Mouse (Mus musculus): ENCODE measurements around the gene Plcxd2. TPM values are rescaled to one million over a fixed set of nuclear protein-coding genes. Genes with fewer than 3 reads are reported as not detected.
A peak's percentile ranks its signal among the peaks of the same experiment; 100 is the strongest.

The Plcxd2 gene
- total RNA-seq, 2 experiments from 2014 or later = 91.7 to 112 TPM

DNA sequence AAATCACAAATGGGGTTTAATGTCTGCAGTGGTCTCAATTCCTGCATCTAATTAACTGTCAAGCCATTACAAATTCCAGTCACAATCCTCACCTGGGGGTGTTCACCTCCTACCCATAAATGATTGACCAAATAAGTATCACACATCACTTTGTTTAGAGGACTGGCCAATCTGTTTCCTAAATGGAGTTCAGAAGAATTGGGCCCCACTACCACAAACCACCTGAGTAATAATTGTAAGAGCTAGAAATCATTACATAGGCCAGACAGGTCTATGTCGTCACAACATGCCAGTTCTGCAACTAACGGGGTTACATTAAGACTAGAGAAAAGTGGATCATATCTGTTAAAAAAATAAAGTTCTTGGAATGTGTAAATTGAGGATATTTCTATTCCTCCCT lies 58.0 kb downstream of the Plcxd2 start:
- no peak for DNase-seq (ENCODE audit: low spot score in 2 of 2)
- intact Hi-C loops (cut with DNase I) = no loop called here

GRCm38 (mm10) chr16:45946335-45946734 lies 63.7 kb downstream of the Plcxd2 start:
- DNase-seq (ENCODE audit: low spot score in 2 of 2) = no peak
- intact Hi-C loops (cut with DNase I) = loop anchor here (10.0 kb wide), 1 partner anchor 1062 kb away; no protein-coding TSS in a partner anchor

DNA sequence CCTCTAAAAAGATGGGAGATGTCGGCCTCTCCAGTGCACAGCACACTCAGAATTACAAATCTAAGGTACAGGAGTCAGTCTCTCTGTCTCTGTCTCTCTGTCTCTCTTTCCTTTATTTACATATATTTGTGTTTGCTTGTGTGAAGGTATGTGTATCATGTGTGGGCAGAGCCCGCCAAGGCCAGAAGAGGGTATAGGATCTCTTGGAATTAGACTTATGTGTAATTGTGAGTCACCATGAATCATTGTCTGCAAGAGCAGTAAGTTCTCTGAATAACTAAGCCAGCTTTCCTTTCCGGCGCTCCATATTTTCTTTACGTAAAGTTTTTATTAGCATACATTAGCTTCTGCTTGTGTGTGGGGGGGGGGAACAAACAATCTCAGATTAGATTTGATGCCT lies 64.4 kb downstream of the Plcxd2 start:
- intact Hi-C loops (cut with DNase I) = loop anchor here (10.0 kb wide), 1 partner anchor 1061 kb away; no protein-coding TSS in a partner anchor
- no peak for DNase-seq (ENCODE audit: low spot score in 2 of 2)

DNA sequence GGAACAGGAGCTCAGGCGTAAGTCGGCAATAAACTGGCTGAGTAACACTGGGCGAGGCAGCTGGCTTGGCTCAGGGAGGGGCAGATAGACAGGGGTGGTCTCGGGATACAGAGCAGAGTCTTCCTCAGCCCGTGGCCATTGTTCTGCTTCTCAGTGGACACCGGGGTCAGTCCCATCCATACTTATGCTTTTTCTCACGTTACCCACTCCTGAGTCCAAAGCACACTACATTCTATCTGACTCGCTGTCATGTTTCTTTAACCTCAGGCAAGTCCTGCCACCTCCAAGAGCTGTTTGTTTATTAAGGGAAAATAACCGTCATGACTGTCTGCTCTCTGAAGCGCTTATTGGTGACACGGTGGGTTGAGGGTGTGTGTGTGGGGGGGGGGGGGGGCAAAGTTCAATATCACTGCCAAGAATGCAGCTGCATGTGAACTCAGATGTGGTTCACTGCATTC lies 64.8 kb downstream of the Plcxd2 start:
- intact Hi-C loops (cut with DNase I) = loop anchor here (10.0 kb wide), 1 partner anchor 1060 kb away; no protein-coding TSS in a partner anchor
- no peak for DNase-seq (ENCODE audit: low spot score in 2 of 2)

DNA sequence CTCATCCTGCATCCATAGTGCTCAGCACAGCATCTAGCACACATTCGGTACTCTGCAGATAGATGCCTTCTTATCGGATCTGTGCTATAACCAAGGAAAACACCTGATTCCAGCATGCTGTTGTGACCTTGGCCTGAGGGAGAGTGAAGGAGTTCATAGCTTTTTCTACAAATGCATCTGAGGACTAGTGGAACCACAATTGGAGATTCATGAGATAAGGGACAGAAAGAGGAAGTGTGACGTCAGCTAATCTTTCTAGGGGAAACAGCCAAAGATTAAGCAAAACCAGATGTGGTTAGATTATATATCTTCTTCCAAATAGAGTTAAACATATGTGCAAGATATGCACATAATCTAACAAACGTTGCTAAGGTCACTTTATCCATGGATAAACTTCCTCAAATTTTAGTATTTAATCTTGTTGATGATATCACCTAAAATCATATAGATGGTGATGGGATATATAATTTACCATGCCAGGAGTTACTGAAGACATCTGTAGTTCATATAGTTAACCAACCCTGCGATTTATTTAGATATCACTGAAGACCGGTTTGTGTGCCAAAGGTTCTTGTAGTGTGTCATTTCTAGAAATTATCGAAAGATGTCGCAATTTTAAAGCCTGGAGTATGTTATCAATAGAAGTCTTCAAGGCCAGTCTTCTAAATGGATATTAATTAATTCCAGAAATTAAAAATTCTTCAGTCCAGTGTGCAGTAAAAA lies 67.7 kb downstream of the Plcxd2 start:
- DNase-seq (ENCODE audit: low spot score in 2 of 2) = no peak
- intact Hi-C loops (cut with DNase I) = loop anchor here (10.0 kb wide), 1 partner anchor 1058 kb away; no protein-coding TSS in a partner anchor

- no peak for DNase-seq (ENCODE audit: low spot score in 2 of 2)
- intact Hi-C loops (cut with DNase I) = loop anchor here (10.0 kb wide), 1 partner anchor 1056 kb away; no protein-coding TSS in a partner anchor
These were observed 69.3 kb downstream of the Plcxd2 start for GRCm38 (mm10) chr16:45940701-45941100.

- intact Hi-C loops (cut with DNase I) = no loop called here
- no peak for DNase-seq (ENCODE audit: low spot score in 2 of 2)
These were observed 70.6 kb downstream of the Plcxd2 start for GRCm38 (mm10) chr16:45939436-45939835.

GRCm38 (mm10) chr16:45937381-45937780 lies 72.6 kb downstream of the Plcxd2 start:
- DNase-seq (ENCODE audit: low spot score in 2 of 2) = no peak
- intact Hi-C loops (cut with DNase I) = no loop called here

DNA sequence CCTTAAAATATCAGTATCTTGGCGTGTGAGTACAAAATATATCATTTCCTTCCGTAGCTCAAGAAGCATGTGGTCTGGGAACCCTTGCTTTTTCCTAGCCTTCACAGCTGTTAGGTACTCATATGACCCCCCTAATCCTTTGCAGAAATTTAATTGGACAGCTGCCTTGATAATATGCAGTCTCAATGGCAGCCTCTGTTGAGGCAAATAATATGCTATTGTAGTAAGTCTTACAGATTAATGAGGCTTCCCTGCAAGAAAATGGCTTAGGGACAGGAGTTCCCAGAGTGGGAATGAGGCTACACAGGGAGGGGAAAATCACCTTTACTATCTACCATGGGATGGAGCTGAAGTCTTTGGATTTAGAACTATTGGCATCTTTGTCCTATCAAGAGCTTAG lies 73.5 kb downstream of the Plcxd2 start:
- intact Hi-C loops (cut with DNase I) = no loop called here
- no peak for DNase-seq (ENCODE audit: low spot score in 2 of 2)

- intact Hi-C loops (cut with DNase I) = no loop called here
- no peak for DNase-seq (ENCODE audit: low spot score in 2 of 2)
These were observed 74.0 kb downstream of the Plcxd2 start for GRCm38 (mm10) chr16:45935956-45936483.

DNA sequence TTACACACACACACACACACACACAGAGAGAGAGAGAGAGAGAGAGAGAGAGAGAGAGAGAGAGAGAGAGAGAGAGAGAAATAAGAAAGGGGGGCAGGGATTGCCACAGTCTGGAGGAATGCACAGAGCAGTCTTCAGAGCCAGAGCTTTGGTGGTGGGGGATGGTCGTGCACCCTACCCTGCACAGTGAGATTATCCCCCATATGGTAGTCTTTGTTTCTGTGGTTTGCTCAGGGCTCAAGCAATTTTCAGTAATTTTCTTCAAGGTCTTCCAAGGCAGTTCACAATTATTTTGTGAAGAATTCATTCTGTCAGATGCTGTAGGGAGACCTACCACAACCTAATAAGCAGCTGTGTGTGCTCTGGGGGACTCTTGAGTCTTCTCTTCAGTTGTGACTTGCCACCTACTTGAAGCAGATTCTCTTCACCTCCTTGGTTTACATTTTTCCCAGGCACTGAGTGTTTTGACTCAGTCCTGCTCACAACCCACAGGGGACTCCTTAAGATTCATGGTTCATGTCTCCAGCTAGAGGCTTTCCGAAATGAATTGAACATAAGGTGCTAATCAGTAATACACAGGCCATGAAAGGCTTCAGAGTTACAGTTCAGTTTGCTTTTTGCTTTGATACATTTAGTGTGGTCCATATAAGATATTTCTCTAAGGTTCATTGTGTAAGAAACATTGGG lies 75.2 kb downstream of the Plcxd2 start:
- no peak for DNase-seq (ENCODE audit: low spot score in 2 of 2)
- intact Hi-C loops (cut with DNase I) = no loop called here

- intact Hi-C loops (cut with DNase I) = no loop called here
- DNase-seq (ENCODE audit: low spot score in 2 of 2) = no peak
These were observed 79.7 kb downstream of the Plcxd2 start for GRCm38 (mm10) chr16:45930308-45930707.

- intact Hi-C loops (cut with DNase I) = no loop called here
These were observed 81.9 kb downstream of the Plcxd2 start for GRCm38 (mm10) chr16:45928090-45928489.

DNA sequence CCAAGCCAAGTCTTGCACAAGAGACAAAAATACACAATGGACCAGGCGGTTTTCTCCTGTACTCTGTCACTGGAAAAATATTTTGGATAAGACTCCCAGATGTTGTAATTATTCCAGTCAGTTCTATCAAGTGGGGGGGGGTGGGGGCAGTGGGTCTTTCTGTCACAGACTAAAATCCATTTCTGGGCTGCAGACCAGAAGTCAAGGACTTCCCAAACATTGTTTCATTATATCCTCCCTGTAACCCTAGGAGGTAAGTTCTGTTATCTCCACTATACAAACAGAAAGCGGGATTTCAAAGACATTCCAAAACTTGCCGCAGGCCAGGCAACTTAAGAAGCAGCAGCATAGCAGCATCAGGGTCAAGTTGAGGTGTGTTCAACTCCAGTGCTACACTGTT lies 82.4 kb downstream of the Plcxd2 start:
- no peak for DNase-seq (ENCODE audit: low spot score in 2 of 2)
- intact Hi-C loops (cut with DNase I) = no loop called here

More at GRCm38 (mm10) chr16:45928090-45928489, 81.9 kb downstream of the Plcxd2 start:
- no peak for DNase-seq (ENCODE audit: low spot score in 2 of 2)

DNA sequence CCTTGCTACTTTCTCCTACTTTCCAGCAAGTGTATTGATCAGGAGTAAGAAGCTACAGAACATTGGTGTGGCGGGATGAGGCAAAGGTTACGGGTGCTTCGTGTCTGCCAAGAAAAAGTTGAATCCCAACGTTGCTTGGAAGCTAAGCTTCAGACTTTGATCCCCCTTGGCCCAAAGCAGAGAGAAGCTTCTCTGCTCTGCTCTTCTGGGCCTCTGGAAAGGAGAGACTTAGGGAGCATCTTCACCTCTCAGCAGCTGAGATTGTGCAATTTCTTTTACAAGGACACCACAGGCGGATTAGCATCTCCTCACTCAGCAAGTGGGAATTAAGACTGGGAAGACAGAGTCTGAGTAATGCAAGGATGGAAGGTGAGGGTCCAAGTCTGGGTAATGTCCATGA lies 83.1 kb downstream of the Plcxd2 start:
- no peak for DNase-seq (ENCODE audit: low spot score in 2 of 2)
- intact Hi-C loops (cut with DNase I) = no loop called here

DNA sequence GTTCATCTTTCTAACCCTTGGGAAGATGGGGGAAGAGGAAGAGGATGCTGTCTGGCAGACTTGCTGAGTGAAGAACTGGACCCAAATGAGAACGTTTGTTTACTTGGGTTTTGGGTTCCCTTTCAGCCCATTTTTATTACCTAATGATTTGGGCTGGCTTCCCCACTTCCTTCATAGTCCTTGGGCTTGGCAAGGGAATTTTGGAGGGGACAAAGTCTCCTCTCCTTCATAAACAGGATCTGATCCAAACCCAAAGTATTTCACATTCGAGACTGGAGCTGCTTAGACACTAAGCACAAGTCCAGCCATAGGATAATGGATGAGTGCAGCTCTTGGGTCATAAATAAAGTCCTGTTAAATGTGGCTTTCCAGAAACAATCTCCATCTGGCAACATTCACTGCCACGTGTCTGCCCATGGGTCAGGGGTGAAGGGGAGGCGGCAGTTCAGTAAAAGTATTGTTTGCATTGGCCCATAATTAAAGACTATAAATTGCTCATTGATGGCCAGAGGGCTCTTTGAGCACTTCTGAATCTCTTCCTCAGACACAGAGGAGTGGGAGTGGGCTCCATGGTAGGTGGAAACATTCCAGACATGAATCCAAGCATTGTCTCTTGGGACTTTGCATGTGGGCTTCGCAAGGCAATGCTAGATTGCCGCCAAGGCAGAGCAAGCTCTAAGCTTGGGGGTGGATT lies 86.1 kb downstream of the Plcxd2 start:
- intact Hi-C loops (cut with DNase I) = no loop called here
- DNase-seq (ENCODE audit: low spot score in 2 of 2) = no peak

- intact Hi-C loops (cut with DNase I) = no loop called here
- DNase-seq (ENCODE audit: low spot score in 2 of 2) = no peak
These were observed 87.3 kb downstream of the Plcxd2 start for GRCm38 (mm10) chr16:45922546-45923229.

- intact Hi-C loops (cut with DNase I) = no loop called here
- DNase-seq (ENCODE audit: low spot score in 2 of 2) = peak; percentile 12 to 52
These were observed 90.4 kb downstream of the Plcxd2 start for GRCm38 (mm10) chr16:45919572-45919971.
